Mouse (Mus musculus) liver, embryonic 14.5 days (tissue): ENCODE measurements around the gene Hoxd3.

Experiments used
- CTCF ChIP-seq: IDR thresholded peaks from 2 replicates; pipeline ENCODE4 v1.5.1; 2016; ENCODE audit warnings: antibody characterized with exemption, low read depth, control low read depth
- EP300 ChIP-seq: IDR thresholded peaks from 2 replicates; pipeline ENCODE4 v1.6.1; 2016; ENCODE audit warnings: antibody characterized with exemption, low read depth

GRCm38 (mm10) chr2:74725171-74725570 lies 13.4 kb downstream of the Hoxd3 start:
- no peak for TF ChIP-seq EP300
- TF ChIP-seq CTCF, result no peak
